Mouse (Mus musculus) hindbrain, embryonic 16.5 days (tissue): Measurements from ENCODE around the gene Erg. TPM values are rescaled to one million over a fixed set of nuclear protein-coding genes. Genes with fewer than 3 reads are reported as not detected.

ENCODE experiments used
- ATAC-seq: fragments of 200-750 bp; cut with Nextera tagmentation; 2 replicates; pipeline ENCODE4 v1.8.0; 2017; ENCODE audit warnings: moderate TSS enrichment, moderate library complexity
- H3K27ac ChIP-seq: fragments of 300-500 bp; sonication (generic); 2 replicates; pipeline ENCODE4 v1.5.1; 2014; ENCODE audit warnings: low read depth, mild to moderate bottlenecking, control low read depth, low read length, moderate library complexity
- H3K27me3 ChIP-seq: fragments of 300-500 bp; sonication (generic); replicated peaks from 2 replicates; pipeline ENCODE4 v1.6.1; 2014; ENCODE audit warnings: low read length; ENCODE audit not compliant: control insufficient read depth, insufficient read depth
- H3K36me3 ChIP-seq: fragments of 300-500 bp; sonication (generic); 2 replicates; pipeline ENCODE4 v1.6.1; 2014; ENCODE audit warnings: mild to moderate bottlenecking, low read length, moderate library complexity, mixed read lengths; ENCODE audit not compliant: control insufficient read depth, insufficient read depth
- H3K4me1 ChIP-seq: fragments of 300-500 bp; sonication (generic); 2 replicates; pipeline ENCODE4 v1.6.1; 2014; ENCODE audit warnings: low read depth, low read length; ENCODE audit not compliant: control insufficient read depth, insufficient read depth
- H3K4me2 ChIP-seq: fragments of 300-500 bp; sonication (generic); 2 replicates; pipeline ENCODE4 v1.6.1; 2014; ENCODE audit warnings: mild to moderate bottlenecking, low read length, control low read depth, moderate library complexity
- H3K4me3 ChIP-seq: fragments of 300-500 bp; sonication (generic); 2 replicates; pipeline ENCODE4 v1.5.1; 2014; ENCODE audit warnings: mild to moderate bottlenecking, low read length, control low read depth, moderate library complexity
- H3K9ac ChIP-seq: fragments of 300-500 bp; sonication (generic); 2 replicates; pipeline ENCODE4 v1.6.1; 2014; ENCODE audit warnings: low read depth, mild to moderate bottlenecking, control low read depth, low read length, moderate library complexity
- H3K9me3 ChIP-seq: fragments of 300-500 bp; sonication (generic); 2 replicates; pipeline ENCODE4 v1.6.1; 2014; ENCODE audit warnings: mild to moderate bottlenecking, low read length, moderate library complexity; ENCODE audit not compliant: control insufficient read depth
- WGBS: fragments of 180-500 bp; shearing (Covaris S2); extraction: QIAGEN DNeasy Blood & Tissue Kit; methylation state at CpG from one replicate; pipeline ENCODE4 v1.1.7; 2014; 5-methylcytosine and 5-hydroxymethylcytosine counted together
- polyA plus RNA-seq: library from polyadenylated mRNA; unstranded; fragments of >200 nt; fragmentation: Nextera tagmentation; extraction: Ambion mirVana; gene quantifications from 2 replicates; pipeline ENCODE4 v1.2.1, GENCODE M21; 2015

Gene Erg
- polyA plus RNA-seq, 1 experiment from 2014 or later: 1.8 TPM

DNA sequence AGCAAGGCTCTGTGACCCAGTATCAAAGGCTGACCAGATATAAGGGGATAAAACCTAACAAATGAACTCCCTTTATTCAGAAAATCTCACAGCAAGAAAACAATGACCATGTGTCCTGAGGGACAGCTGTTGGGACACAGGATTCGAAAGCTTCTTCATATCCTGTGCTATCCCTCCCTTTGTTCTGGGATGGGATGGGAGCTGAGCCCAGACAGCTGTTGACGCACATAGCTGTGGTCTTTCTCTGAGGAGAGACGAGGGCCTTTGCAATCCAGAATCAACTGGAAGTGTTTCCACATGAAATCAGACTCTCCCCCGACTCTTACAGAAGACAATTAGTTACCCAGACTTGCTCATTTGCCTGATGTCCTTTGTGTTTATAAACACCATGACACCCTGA is 29.6 kb downstream of the Erg start:
- Histone ChIP-seq H3K27me3 (no peaks in the 10 kb centered on the region), H3K4me1 (no peaks in the 10 kb centered on the region; the same call in 1 of the 2 replicates), H3K4me2 (no peak overlapping the region), H3K4me3 (no peak overlapping the region), H3K9me3 (no peaks in the 10 kb centered on the region), H3K9ac (no peak overlapping the region), H3K27ac (no peak overlapping the region), H3K36me3 (no peaks in the 10 kb centered on the region)
- ATAC-seq: no peak
- 73% methylated on average over 4 of the region's 4 CpGs for WGBS

DNA sequence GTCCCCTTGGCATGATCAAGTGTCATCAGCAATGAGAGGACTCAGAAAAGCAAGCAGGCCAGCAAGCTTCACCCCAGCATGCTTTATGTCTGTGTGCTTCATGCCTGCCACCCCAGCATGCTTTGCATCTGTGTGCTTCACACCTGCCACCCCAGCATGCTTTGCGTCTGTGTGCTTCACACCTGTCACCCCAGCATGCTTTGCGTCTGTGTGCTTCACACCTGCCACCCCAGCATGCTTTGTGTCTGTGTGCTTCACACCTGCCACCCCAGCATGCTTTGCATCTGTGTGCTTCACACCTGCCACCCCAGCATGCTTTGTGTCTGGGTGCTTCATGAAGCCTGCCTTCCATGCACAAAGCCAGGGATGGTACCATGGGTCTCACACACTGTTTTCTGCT is 33.3 kb downstream of the Erg start:
- H3K36me3 ChIP-seq: no peaks in the 10 kb centered on the region
- H3K9me3 ChIP-seq: no peaks in the 10 kb centered on the region
- no peak for ATAC-seq
- no peak overlapping the region for H3K27ac ChIP-seq
- H3K4me2 ChIP-seq: no peak overlapping the region
- 73% methylated on average over 2 of the region's 2 CpGs for WGBS
- H3K9ac ChIP-seq: no peak overlapping the region
- H3K27me3 ChIP-seq: no peaks in the 10 kb centered on the region
- no peak overlapping the region for H3K4me3 ChIP-seq
- H3K4me1 ChIP-seq: no peaks in the 10 kb centered on the region; the same call in 1 of the 2 replicates

DNA sequence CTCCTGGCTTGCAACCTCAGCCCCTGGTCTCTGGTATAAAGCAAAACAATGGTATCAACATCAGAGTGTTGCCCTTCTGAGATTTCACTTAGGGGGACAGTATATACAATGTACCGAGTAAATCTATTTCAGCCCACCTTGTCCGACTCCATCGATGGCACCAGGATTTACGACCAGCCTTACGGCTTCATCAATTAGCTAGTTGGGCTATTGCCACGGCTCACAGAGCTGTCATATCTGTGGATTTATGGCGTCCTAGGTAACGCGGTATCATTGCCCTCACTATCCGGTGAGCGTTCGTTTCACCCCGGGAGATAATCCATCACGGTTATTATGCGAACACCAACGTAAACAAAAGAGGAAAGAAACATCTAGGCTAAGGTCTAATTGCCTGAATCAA is 33.9 kb downstream of the Erg start:
- Histone ChIP-seq H3K4me2 (no peak overlapping the region), H3K27ac (no peak overlapping the region), H3K4me1 (no peaks in the 10 kb centered on the region; the same call in 1 of the 2 replicates), H3K9ac (no peak overlapping the region), H3K36me3 (no peaks in the 10 kb centered on the region), H3K4me3 (no peak overlapping the region), H3K27me3 (no peaks in the 10 kb centered on the region), H3K9me3 (no peaks in the 10 kb centered on the region)
- peak; percentile 50; the same call in 1 of the 2 replicates for ATAC-seq
- 58% methylated on average over 16 of the region's 16 CpGs for WGBS

DNA sequence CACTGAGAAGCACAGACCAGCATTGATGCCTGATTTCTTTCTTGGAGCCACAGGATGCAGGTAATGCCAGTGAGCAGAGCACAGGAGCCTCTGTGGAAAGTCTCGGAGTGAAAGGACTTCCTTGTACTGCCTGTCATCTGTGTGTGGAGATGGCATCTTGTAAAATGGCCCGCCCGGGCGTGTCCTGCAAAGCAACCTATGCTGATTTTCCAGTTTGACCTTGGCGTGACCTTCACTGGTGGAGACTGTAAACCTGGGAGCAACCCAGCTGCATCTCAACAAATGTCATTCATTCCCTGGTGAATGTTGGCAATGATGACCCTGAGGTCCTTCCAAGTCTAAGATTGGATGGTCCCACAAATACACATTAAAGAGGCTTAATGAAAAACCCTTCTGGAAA is 35.9 kb downstream of the Erg start:
- H3K36me3 ChIP-seq: no peaks in the 10 kb centered on the region
- H3K9ac ChIP-seq: no peak overlapping the region
- no peaks in the 10 kb centered on the region for H3K9me3 ChIP-seq
- H3K27ac ChIP-seq: no peak overlapping the region
- no peak for ATAC-seq
- no peak overlapping the region for H3K4me2 ChIP-seq
- H3K4me3 ChIP-seq: no peak overlapping the region
- H3K4me1 ChIP-seq: no peaks in the 10 kb centered on the region
- WGBS: 91% methylated on average over 5 of the region's 5 CpGs
- H3K27me3 ChIP-seq: no peaks in the 10 kb centered on the region

DNA sequence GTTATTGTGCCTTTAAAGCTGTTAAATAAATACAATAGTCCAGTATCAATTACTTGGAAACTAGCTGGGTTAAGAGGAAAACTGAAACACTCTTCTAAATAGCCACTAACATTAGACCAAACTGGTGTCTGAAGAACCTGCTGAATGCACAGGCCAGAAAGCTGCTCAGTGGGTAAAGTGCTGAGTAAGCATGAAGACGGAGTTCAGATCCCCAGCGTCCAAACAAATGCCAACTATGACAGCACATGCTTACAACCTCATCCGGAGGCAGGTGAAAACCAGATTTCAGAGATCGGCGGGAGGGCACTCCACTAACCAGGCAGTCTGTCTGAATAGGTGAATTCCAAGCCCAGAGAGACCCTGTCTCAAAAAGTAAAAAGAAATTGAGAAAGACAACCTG is 41.6 kb downstream of the Erg start:
- H3K27me3 ChIP-seq: no peaks in the 10 kb centered on the region
- no peak overlapping the region for H3K4me2 ChIP-seq
- no peak overlapping the region for H3K9ac ChIP-seq
- H3K27ac ChIP-seq: no peak overlapping the region
- no peak for ATAC-seq
- H3K4me1 ChIP-seq: no peaks in the 10 kb centered on the region; the same call in 1 of the 2 replicates
- 83% methylated on average over 5 of the region's 5 CpGs for WGBS
- no peaks in the 10 kb centered on the region for H3K9me3 ChIP-seq
- H3K36me3 ChIP-seq: no peaks in the 10 kb centered on the region
- H3K4me3 ChIP-seq: no peak overlapping the region

DNA sequence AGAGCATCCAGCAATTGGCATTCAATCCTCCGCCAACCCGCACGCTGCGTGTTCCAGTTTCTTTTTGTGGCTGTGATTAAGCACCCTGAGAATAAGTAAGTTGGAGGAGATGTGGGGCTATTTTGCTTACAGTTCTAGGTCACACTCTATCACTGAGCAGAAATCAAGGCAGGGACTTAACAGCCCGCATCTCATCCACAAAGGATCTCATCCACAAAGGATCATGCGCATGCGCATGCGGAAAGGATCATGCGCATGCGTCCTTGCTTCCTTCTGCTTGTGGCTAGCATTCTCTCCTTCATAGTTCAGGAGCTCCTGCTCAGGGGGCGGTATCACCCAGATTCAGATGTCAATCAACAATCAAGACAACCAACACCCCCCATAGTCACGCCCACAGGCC is 42.9 kb downstream of the Erg start:
- H3K27ac ChIP-seq: no peak overlapping the region
- H3K27me3 ChIP-seq: no peaks in the 10 kb centered on the region

DNA sequence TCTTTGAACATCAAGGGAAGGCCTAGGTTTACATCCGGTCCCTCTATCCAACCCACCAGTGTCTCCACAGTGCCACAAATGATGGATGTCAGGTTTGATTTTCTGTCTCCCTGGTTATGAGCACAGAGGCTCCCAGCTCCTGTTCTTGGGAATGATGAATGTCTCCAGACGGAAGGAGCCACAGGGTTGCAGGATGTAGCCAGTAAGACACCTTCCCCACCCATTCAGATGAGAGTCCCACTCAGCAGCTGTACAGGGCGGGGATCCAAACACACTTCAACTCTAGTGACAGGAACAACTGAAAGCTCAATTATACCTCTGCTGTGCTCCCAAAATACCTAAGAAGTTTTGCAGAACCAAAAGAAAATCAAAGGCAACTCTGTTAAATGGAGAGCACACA is 51.2 kb downstream of the Erg start:
- Histone ChIP-seq H3K27ac (no peak overlapping the region), H3K4me3 (no peak overlapping the region), H3K9ac (no peak overlapping the region), H3K4me2 (no peak overlapping the region), H3K36me3 (no peaks in the 10 kb centered on the region), H3K9me3 (no peaks in the 10 kb centered on the region), H3K27me3 (no peaks in the 10 kb centered on the region), H3K4me1 (no peaks in the 10 kb centered on the region)
- no peak for ATAC-seq
- 59% methylated on average over 3 of the region's 3 CpGs for WGBS

More for the DNA sequence above, 42.9 kb downstream of the Erg start:
- 89% methylated on average over 12 of the region's 12 CpGs for WGBS
- no peak for ATAC-seq
- no peaks in the 10 kb centered on the region for H3K36me3 ChIP-seq
- H3K4me2 ChIP-seq: no peak overlapping the region
- H3K9ac ChIP-seq: no peak overlapping the region
- no peak overlapping the region for H3K4me3 ChIP-seq
- H3K9me3 ChIP-seq: no peaks in the 10 kb centered on the region
- H3K4me1 ChIP-seq: no peaks in the 10 kb centered on the region; the same call in 1 of the 2 replicates

DNA sequence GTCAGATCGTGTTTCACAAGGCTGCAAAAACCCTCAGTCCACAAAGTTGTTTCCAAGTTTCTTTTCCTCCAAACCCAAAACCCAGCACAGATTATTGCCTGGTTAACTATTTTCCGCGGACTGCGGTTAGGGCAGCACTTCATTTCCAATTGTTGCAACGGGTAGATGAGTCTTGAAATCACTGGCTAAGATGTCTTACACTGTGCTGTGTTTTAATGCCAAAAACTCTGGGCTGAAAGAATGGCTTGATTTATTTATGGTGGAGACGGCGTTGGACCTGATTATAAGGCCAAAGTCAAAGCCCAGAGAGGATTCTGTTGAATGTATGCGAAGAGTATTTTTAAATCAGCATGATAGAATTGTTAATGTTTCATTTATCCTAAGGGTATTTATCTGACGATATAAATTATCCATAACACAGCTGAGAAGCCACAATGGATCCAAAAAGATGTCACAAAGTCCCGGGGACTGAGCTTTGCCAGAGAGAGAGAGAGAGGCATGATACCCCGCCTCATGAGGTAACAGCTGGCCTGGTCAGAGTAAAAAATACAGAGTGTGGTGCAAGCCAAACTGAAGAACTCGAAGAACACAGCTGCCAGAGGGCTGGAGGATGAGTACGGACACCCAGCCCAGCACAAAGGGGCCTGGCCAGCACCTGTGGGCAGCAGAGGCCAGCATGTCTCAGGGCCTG is 53.9 kb downstream of the Erg start:
- ATAC-seq: no peak
- 70% methylated on average over 13 of the region's 13 CpGs for WGBS

DNA sequence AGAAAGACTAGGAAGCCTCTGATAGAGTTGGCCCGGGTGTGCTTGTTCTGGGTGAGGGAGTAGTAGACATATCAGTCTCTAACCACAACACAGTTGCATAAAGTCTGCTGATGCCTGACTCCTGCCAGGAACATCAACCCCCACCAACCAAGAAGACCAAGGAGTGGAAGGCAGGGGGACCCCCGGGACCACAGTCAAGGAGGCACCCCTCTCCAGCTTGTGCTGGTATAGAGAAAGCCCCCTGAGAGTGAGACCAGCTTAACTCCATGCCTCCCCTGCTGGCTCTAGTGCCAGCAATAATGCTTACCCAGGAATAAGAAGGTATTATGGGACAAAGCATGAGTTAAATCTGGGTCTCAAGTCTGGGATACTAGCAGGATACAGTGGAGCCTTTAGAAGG is 58.8 kb downstream of the Erg start:
- no peaks in the 10 kb centered on the region for H3K27me3 ChIP-seq
- no peak overlapping the region for H3K4me3 ChIP-seq
- H3K36me3 ChIP-seq: no peaks in the 10 kb centered on the region
- no peak overlapping the region for H3K27ac ChIP-seq
- 91% methylated on average over 2 of the region's 2 CpGs for WGBS
- no peak overlapping the region for H3K9ac ChIP-seq
- H3K9me3 ChIP-seq: no peaks in the 10 kb centered on the region
- ATAC-seq: no peak
- H3K4me2 ChIP-seq: no peak overlapping the region
- H3K4me1 ChIP-seq: no peaks in the 10 kb centered on the region

More for the DNA sequence above, 53.9 kb downstream of the Erg start:
- no peak overlapping the region for H3K9ac ChIP-seq
- no peaks in the 10 kb centered on the region for H3K4me1 ChIP-seq
- H3K27ac ChIP-seq: no peak overlapping the region
- H3K36me3 ChIP-seq: no peaks in the 10 kb centered on the region
- no peaks in the 10 kb centered on the region for H3K9me3 ChIP-seq
- no peak overlapping the region for H3K4me3 ChIP-seq
- no peaks in the 10 kb centered on the region for H3K27me3 ChIP-seq
- H3K4me2 ChIP-seq: no peak overlapping the region
